Mouse (Mus musculus): ENCODE measurements around the gene Ovgp1.
A peak's percentile ranks its signal among the peaks of the same experiment; 100 is the strongest.
"Not testable (repeated sequence)": the region's sequence is repeated elsewhere in the genome, so short reads cannot be mapped to it uniquely, and the experiment has no call there.

Gene Ovgp1

DNA sequence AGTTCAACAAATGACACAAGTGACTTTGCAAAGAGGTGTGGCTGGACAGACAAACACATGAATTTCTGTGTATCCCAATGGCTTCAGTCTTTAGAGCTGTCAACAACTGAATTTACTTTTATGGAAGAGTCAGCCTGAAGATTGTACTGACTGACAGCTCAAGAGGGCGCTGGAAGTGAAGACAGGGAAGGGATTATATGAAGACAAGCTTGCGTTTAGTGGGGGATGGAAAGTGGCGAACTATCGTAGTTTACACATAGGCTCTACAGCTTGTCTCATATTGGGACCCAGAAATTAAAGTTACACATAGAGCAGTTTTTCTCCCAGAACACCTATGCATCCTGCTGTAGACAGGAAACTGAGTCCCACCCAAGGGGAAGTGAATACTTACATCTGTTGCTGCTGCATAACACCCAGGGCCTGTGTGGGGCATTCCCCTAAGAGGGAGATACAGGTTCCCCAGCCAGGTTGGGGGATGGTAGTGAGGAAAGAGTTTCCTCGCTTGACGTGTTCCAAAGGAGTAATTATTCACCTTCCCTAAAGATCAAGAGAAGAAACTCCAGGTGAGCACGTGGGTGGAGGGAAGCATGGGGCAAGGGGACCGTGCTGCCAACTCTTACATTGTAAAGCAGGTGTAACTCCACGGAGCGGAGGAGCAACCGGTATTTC is 27.3 kb downstream of the Ovgp1 start:
- no peak for DNase-seq

DNA sequence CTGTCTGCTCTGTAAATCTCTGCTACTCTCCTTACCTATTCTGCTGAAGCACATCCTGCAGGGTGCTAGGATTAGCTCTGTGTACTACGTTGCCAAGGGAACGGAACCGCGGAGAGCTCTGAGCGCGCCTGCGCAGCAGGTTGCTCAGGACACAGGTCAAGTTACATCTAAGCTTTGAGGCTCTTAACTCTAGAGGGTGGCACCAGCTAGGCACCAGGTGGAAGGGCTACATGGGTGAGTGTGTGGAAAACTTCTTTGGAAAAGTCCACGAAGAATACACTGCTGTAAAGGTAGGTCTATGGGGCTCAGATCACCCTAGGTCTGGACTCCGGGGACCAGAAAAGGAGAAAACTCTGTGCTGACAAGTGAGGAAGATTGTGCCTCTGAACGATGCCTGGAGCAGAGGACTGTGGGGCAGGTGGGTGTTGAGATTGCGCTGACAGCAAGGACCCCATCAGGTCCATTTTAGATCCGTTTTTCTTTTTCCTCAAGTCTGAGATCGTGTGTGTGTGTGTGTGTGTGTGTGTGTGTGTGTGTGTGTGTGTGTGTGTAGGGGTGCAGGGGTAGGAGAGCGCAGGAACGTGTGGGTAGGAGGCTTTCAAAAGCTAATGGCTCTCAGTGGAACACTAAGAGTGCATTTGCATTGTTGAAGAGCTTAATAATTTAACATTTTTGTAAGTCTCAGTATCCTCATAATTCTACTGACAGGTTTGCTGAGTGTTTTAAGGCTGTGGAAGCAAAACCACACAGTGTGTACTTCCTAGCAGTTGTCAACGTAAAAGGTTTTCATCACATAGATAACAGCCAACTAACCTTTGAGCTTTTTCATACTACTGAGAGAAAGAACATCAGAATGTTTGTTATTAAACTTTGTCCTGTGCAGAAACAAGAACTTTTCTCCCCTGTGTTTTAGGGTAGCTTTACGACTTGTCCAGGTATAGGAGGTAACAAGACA is 28.2 kb downstream of the Ovgp1 start:
- peak; percentile 40 for DNase-seq

DNA sequence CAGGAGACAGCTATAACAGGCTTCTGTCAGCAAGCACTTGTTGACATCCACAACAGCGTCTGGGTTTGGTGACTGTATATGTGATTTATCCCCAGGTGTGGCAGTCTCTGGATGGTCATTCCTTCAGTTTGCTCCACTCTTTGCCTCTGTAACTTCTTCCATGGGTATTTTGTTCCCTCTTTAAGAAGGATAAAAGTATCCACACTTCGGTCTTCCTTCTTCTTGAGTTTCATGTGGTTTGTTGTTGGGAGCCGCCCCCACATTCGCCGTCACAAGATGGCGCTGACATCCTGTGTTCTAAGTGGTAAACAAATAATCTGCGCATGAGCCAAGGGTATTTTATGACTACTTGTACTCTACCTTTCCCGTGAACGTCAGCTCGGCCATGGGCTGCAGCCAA is 29.8 kb downstream of the Ovgp1 start:
- DNase-seq = not testable (repeated sequence)

DNA sequence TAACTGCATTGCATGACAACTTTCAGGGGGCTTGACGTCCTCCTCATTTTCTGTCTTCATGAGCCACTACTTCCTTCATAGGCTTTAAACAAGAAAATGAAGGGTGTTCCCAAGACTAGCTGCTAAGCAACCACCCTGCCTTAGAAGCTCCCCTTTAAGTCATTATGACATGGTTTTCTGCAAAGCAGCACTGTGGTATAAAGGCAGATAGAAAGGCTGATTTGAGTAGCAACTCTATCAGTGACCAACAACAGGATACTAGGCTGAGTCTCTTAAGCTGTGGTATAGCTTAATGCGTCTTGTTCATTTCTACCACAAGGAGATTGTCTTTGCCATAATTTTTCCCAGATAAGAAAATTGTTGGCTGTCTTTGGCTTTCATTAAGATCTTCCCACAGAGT is 41.0 kb downstream of the Ovgp1 start, which contains the start of gene Pifo:
Pifo (minus strand) TSS at position 101 of the 400 bp plus-strand sequence.
- DNase-seq = no peak

- no peak for DNase-seq
These were observed 48.3 kb downstream of the Ovgp1 start for GRCm38 (mm10) chr3:106021840-106022239.

DNA sequence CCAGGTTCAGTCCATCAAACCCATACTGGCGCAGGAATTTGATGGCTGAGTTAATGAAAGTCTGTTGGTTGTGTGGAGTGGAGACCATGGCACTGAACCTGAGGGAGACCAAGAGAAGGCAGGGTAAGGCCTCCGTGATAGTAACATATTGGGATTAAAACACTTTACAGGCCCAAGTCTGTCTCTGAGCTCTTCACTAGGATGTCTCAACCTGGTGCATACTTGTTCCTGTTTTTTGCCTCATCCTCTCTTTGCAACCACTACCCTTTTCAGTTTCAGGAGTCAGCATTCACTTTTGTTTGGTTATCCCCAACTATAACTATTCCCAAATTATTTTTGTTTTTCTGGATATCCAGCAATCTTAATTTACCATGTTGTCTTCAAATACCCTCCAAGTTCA is 50.6 kb downstream of the Ovgp1 start:
- DNase-seq = no peak

DNA sequence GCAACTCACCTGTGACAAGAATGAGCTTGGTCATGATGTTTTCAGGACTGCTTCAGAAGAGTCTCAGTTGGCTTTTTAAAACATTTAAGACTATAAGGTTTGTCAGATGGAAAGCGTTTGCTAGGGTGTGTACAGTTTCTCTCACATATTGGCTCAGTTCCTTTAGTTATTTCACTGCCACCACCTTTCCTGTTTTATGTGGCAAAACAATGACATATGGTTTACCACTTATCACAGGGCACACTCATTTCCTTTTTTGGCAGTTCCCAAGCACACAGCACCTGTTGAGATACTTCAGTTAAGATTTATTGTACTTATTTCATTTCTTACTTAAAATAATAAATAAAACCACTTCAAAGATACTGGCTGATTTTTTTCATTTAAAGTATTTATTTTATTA is 59.3 kb downstream of the Ovgp1 start, which contains the start of gene Chil5:
Chil5 (minus strand) TSS at position 34 of the 400 bp plus-strand sequence.
- no peak for DNase-seq

Measured in kidney, adult 11 months (tissue).